Mouse (Mus musculus) left cerebral cortex, adult 2 months (tissue): ENCODE measurements around the gene Mkrn1. TPM values are rescaled to one million over a fixed set of nuclear protein-coding genes. Genes with fewer than 3 reads are reported as not detected.
"Not testable (repeated sequence)": the region's sequence is repeated elsewhere in the genome, so short reads cannot be mapped to it uniquely, and the experiment has no call there.

Source experiments
- DNase-seq, 2 experiments: peaks; one replicate each; pipeline ENCODE4 v3.0.0; 2021 to 2022; ENCODE audit warnings: low spot score in 2 of 2, mixed read lengths in 1 of 2; ENCODE audit errors: extremely low spot score in 1 of 2
- H3K27ac ChIP-seq: fragments of 200-600 bp; 2 replicates; pipeline ENCODE4 v1.8.1; 2022
- H3K4me3 ChIP-seq: fragments of 200-600 bp; 2 replicates; pipeline ENCODE4 v1.8.1; 2022
- CTCF ChIP-seq: fragments of 200-600 bp; IDR thresholded peaks from 2 replicates; pipeline ENCODE4 v1.8.1; 2022; ENCODE audit warnings: antibody characterized with exemption, mild to moderate bottlenecking, moderate library complexity
- intact Hi-C: fragments of 180-260 bp; cut with DNase I; formaldehyde crosslinking; loops from one replicate; pipeline ENCODE4 v1.15.1; 2025
- total RNA-seq, 2 experiments: library from RNA; stranded (reverse); gene quantifications; 2 replicates each; pipeline ENCODE4 v1.2.3; 2021

The Mkrn1 gene
- total RNA-seq, 2 experiments from 2014 or later, result 132 to 136 TPM

- no peak for TF ChIP-seq CTCF
- intact Hi-C loops, result no loop called here
- DNase-seq, result no peak
- Histone ChIP-seq H3K27ac (no peak overlapping the region), H3K4me3 (no peak overlapping the region)
These were observed 8.9 kb upstream of the Mkrn1 start for GRCm38 (mm10) chr6:39429007-39429788.

- intact Hi-C loops, result no loop called here
- DNase-seq, result no peak
- TF ChIP-seq CTCF, result no peak
- no peak overlapping the region for H3K27ac ChIP-seq
- H3K4me3 ChIP-seq, result no peak overlapping the region
These were observed 7.2 kb upstream of the Mkrn1 start for GRCm38 (mm10) chr6:39427276-39428003.

GRCm38 (mm10) chr6:39426725-39427124, 6.5 kb upstream of the Mkrn1 start:
- no peak for TF ChIP-seq CTCF
- no peak overlapping the region for H3K27ac ChIP-seq
- intact Hi-C loops, result no loop called here
- H3K4me3 ChIP-seq, result no peak overlapping the region
- no peak for DNase-seq

- no peak overlapping the region for H3K27ac ChIP-seq
- intact Hi-C loops, result no loop called here
- TF ChIP-seq CTCF, result no peak
- no peak for DNase-seq
- H3K4me3 ChIP-seq, result no peak overlapping the region
These were observed 4.9 kb upstream of the Mkrn1 start for GRCm38 (mm10) chr6:39425181-39425580.

- no peak overlapping the region for H3K27ac ChIP-seq
- no peak for TF ChIP-seq CTCF
- intact Hi-C loops, result no loop called here
- no peak for DNase-seq
- no peak overlapping the region for H3K4me3 ChIP-seq
These were observed 3.4 kb upstream of the Mkrn1 start for GRCm38 (mm10) chr6:39423686-39424085.

GRCm38 (mm10) chr6:39423130-39423551, 2.9 kb upstream of the Mkrn1 start:
- peak in 1 of 2 experiments; percentile 42 for DNase-seq
- intact Hi-C loops, result no loop called here
- no peak for TF ChIP-seq CTCF
- Histone ChIP-seq H3K27ac (no peak overlapping the region), H3K4me3 (no peak overlapping the region)

- H3K4me3 ChIP-seq, result no peak overlapping the region
- intact Hi-C loops, result no loop called here
- H3K27ac ChIP-seq, result peak overlapping the region; percentile 97; the same call in 1 of the 2 replicates
- no peak for DNase-seq
- TF ChIP-seq CTCF, result no peak
These were observed 605 bp upstream of the Mkrn1 start for GRCm38 (mm10) chr6:39420867-39421266.

GRCm38 (mm10) chr6:39419386-39419850, 844 bp downstream of the Mkrn1 start:
- peak overlapping the region; percentile 86 for H3K4me3 ChIP-seq
- TF ChIP-seq CTCF, result no peak
- intact Hi-C loops, result loop anchor here (2.0 to 5.0 kb wide), 2 partner anchors 33 to 153 kb away; partner anchors contain the start of gene Adck2
- peak overlapping the region; percentile 97 for H3K27ac ChIP-seq
- DNase-seq, result no peak

- not testable (repeated sequence) for DNase-seq, H3K27ac ChIP-seq, H3K4me3 ChIP-seq
- intact Hi-C loops, result loop anchor here (5.0 kb wide), 1 partner anchor 36 kb away; no protein-coding TSS in a partner anchor
These were observed 3.6 kb downstream of the Mkrn1 start for GRCm38 (mm10) chr6:39416654-39417053.

- peak; percentile 59 to 77 for DNase-seq
- peak; percentile 60 for TF ChIP-seq CTCF
- intact Hi-C loops, result loop anchor here (5.0 kb wide), 1 partner anchor 37 kb away; no protein-coding TSS in a partner anchor
- H3K4me3 ChIP-seq, result no peak overlapping the region
- no peak overlapping the region; the same call in 1 of the 2 replicates for H3K27ac ChIP-seq
These were observed 4.5 kb downstream of the Mkrn1 start for GRCm38 (mm10) chr6:39415762-39416161.

- DNase-seq, result no peak
- intact Hi-C loops, result no loop called here
- H3K27ac ChIP-seq, result no peak overlapping the region
- TF ChIP-seq CTCF, result peak; percentile 37
- H3K4me3 ChIP-seq, result no peak overlapping the region
These were observed 6.2 kb downstream of the Mkrn1 start for GRCm38 (mm10) chr6:39414106-39414505.

GRCm38 (mm10) chr6:39406480-39406879, 13.8 kb downstream of the Mkrn1 start:
- Histone ChIP-seq H3K27ac (no peak overlapping the region), H3K4me3 (no peak overlapping the region)
- no peak for DNase-seq
- intact Hi-C loops, result no loop called here
- TF ChIP-seq CTCF, result no peak
